ENCODE assay signal across 8 mouse cellular contexts in genomic region chr16:8470603-8471481, GRCm38 (mm10). TPM values are rescaled to one million over a fixed set of nuclear protein-coding genes. Genes with fewer than 3 reads are reported as not detected.
DNase-seq lines count a peak whose midpoint lies in the region; ATAC-seq and TF ChIP-seq lines count a peak whose summit lies in the region.

TSS of gene Mettl22 (plus strand) at chr16:8470788.

- peak; percentile 46 for TF ChIP-seq CTCF in lung, postnatal 0 days (IDR thresholded peaks at IDR 0.05)

- no peak for TF ChIP-seq EP300 in lung, postnatal 0 days (IDR thresholded peaks at IDR 0.05)

- peak within 1 kb of the TSS; percentile 87 for H3K4me2 ChIP-seq in lung, postnatal 0 days (replicated peaks; ENCODE audit: low read depth, low read length)

- peak within 1 kb of the TSS; percentile 91 for H3K4me3 ChIP-seq in hindbrain, embryonic 10.5 days
- peak within 1 kb of the TSS; percentile 70 for H3K4me3 ChIP-seq in lung, postnatal 0 days (ENCODE audit: low read depth, low read length)

- no peaks in the 10 kb centered on the region for H3K27me3 ChIP-seq in hindbrain, embryonic 10.5 days (ENCODE audit: insufficient read depth, poor library complexity, severe bottlenecking)
- H3K27me3 ChIP-seq in lung, postnatal 0 days (replicated peaks; ENCODE audit: insufficient read depth, low read length): no peaks in the 10 kb centered on the region

- WGBS in hindbrain, embryonic 10.5 days: under 1% methylated on average over 48 of the region's 48 CpGs
- under 1% methylated on average over 48 of the region's 48 CpGs for WGBS in lung, postnatal 0 days

- H3K36me3 ChIP-seq in hindbrain, embryonic 10.5 days: peaks cover 10% of the 10 kb centered on the region
- no peaks in the 10 kb centered on the region for H3K36me3 ChIP-seq in lung, postnatal 0 days (ENCODE audit: insufficient read depth, low read length)

- H3K9me3 ChIP-seq in hindbrain, embryonic 10.5 days: no peaks in the 10 kb centered on the region
- no peaks in the 10 kb centered on the region for H3K9me3 ChIP-seq in lung, postnatal 0 days (ENCODE audit: low read length)

- peak; percentile 99 for ATAC-seq in frontal cortex, adult (ENCODE audit: low TSS enrichment)
- ATAC-seq in lung, postnatal 0 days: peak; percentile 98

- peak within 1 kb of the TSS; percentile 95 for H3K27ac ChIP-seq in hindbrain, embryonic 10.5 days
- peak within 1 kb of the TSS; percentile 82 for H3K27ac ChIP-seq in lung, postnatal 0 days (ENCODE audit: low read length)

- peak; percentile 95 for DNase-seq in MN1 (ENCODE audit: low spot score)
- DNase-seq in cerebellum, adult 9-10 months: peak; percentile 92
- DNase-seq in hindbrain, embryonic 10.5 days (ENCODE audit: low spot score): peak; percentile 91
- DNase-seq in layer of hippocampus, adult 9-11 months: peak; percentile 91
- DNase-seq in lung, postnatal 0 days (ENCODE audit: low spot score): peak; percentile 94
- peak; percentile 79 for DNase-seq in ovary, postnatal 14 days (ENCODE audit: low spot score)
- DNase-seq in thymus, postnatal 14 days: peak; percentile 93

- peaks cover 14% of the 10 kb centered on the region for H3K4me1 ChIP-seq in hindbrain, embryonic 10.5 days (replicated peaks)
- H3K4me1 ChIP-seq in lung, postnatal 0 days (ENCODE audit: insufficient read depth, low read depth, low read length): no peaks in the 10 kb centered on the region

- peak within 1 kb of the TSS; percentile 53 for H3K9ac ChIP-seq in lung, postnatal 0 days (replicated peaks; ENCODE audit: low read depth)

RNA-seq across cellular contexts. Expression of gene Mettl22, which starts in this region (rescaled TPM):
- 24.0 and 26.0 TPM in 2 replicates for polyA plus RNA-seq in hindbrain, embryonic 10.5 days (2016; fragmentation: Nextera tagmentation; extraction: Ambion mirVana)
- polyA plus RNA-seq in lung, postnatal 0 days (2015; fragmentation: Nextera tagmentation; extraction: Ambion mirVana): 8.6 and 11.5 TPM in 2 replicates

Comparison
In these comparisons a context has a peak if more than half of its experiments do, and no peak if none do; other contexts are left out.
1. Peak in every context shown above with its lines: DNase-seq, ATAC-seq, H3K4me3 ChIP-seq and H3K27ac ChIP-seq.